Mouse (Mus musculus): ENCODE results near the gene Pitpna.

Gene Pitpna

DNA sequence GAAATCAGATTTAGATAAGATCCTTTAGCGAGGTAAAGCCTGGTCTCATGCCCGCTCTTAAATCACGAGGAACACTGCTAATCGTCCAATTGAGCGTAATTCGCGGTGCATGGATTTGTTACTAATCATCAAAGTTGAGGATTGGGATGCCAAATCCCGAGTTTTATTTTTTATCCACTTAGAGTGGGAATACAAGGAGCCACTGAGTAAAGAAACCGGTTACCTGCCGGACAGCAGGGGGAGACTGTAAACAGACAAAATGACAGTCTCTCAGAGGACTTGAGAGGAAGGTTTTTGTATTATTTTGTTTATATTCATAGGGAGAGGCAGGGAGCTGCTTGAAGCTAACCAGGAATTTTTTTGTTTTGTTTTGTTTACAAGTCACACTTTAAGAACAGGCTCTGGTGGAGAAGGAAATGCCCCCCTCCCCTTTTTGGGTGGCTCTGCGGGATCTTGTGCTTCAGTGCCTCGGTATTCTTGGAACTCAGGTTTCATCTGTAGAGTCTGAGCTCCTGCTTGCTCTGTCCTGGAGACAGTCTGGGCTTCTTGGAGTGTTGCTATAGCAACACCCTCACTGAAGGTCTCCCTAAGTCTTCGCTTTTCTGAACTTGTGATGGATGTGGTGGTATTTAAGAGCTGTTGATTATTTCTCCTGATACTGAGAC, 43.8 kb downstream of the Pitpna start:
- DNase-seq (ENCODE audit: low read depth, low spot score): no peak

DNA sequence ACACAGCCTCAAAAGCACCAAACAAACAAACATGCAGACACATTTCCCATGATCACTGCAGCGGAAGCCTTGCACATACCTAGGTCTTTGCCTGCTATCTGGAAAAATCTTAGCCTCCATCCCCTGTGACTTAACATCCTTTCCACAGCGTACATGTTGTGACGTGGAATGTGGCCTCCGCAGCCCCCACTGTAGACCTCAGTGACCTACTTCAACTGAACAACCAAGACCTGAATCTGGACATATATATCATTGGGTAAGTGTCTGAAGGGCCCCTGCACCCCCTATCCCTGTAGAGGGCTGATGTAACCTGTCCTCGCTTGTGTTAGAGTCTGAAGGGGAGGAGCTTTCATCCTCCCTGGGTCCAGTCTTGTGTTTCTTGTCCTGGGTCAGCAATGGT, 45.0 kb downstream of the Pitpna start:
- DNase-seq (ENCODE audit: low read depth, low spot score): no peak

DNA sequence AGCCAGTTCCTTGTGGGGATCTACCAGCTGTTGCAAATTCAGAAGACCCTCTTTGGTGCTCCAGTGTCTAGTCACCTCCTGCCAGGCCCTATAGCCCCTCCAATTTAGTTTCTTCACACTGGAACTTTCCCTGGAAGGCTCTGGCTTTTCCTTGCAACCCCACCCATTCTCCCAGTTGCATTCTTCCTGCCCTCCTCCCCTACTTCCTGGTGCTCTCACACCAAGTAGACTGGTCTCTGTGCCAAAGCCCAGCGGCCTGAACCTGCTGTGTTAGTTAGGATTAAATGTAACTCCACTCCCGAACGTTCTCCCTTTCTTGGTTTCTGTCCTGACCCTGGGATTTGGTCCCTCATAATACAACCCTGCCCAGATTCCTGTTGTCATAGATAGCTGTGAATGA, 46.9 kb downstream of the Pitpna start:
- DNase-seq (ENCODE audit: low read depth, low spot score): no peak

DNA sequence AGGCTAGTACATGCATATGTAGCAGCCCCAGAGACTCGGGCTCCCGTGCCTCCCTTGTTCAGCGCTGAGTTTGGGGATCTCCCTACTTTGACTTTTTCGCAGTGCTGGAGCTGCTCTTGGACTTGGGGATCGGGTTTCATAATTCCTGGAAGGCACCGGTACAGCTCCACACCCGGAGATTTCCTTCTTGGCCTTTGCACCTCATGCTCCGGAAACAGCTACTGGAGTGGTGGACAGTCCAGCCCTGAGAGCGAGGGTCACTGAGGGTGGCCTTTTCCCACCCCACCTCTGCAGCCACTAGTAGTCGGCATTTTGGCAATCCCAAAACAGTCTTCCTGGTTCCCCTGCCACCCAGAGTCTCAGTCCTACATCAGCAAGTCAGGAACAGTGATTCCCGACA, 47.4 kb downstream of the Pitpna start:
- no peak for DNase-seq (ENCODE audit: low read depth, low spot score)

DNA sequence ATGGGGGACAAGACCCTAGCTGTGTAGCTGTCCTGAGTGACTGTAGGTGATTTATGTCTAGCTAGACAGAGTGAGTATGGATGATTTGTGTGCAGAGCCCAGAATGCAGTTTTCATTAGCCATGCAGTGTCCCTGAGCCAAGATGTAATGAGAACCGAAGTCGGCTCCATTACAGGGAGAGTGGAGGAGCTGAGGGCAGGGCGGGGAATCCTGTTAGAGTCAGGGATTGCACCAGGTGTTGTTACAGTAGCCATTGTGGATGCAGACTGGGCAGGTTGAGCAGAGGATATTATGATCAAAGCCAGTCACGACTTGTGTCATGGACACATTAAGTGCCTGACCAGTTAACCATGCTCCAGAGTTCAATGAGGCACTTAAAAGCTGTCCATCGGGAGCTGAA, 55.4 kb downstream of the Pitpna start:
- no peak for DNase-seq (ENCODE audit: low read depth, low spot score)

DNA sequence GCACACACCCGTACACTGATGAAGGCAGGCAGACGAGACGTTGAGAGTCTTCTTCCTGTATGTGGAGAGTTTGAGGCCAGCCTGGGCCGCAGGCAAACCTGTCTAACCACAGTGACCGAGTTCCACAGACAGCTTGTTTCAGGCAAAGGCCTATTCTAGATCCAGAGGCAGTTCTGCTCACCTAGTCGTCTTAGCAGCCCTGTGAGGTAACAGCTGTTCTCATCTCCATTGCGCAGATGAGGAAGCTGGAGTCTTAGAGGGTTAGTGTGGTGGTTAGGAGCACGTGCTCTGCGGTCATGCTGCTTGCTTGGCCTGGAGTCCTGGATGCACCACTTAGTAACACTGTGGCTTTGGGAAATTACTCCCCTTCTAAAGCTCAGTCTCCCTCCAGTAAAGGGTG, 56.8 kb downstream of the Pitpna start:
- no peak for DNase-seq (ENCODE audit: low read depth, low spot score)

DNA sequence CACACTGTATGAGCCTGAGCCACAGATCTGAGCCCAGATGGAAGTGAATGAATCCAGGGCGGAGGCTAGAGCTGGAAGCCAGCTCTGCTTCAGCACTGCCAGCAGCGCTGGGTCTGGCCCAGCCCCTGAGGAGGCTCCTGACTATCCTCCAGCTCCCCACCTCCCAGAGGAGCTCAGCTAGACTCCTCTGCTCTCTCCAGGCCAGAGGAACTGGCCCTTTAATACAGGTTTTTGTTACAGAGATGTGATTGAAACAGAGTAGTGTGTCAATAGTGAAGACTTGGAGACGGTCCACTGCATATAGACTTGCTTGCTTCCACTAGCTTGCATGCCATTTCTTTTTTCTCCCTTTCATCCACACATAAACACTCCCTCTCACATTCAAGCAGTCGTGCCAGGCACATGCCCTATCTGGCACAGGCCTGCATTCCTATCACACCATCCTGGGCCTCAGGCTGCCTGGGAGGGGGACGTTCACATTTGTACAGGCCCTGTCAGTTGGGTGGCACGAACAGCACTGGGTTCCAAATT, 59.8 kb downstream of the Pitpna start:
- DNase-seq (ENCODE audit: low read depth, low spot score): no peak

DNA sequence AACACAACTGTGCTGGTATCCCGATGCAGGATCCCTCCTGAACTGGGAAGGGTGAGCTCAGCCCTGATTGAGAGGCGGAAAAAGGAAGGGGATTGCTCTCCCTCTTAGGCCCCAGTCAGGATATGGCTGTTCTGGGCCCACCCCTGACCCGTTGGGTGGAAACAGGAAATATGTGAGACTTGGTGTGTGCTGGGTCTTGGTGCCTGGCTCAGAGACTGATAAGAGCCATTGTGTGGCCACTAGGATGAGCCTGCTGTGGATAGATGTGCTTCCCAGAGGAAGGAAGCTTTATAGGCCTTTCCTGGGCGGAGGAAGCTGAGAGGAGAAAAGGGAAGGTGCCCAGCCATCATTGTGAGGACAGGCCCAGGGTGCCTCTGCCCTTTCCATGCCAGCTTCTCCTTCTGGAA, 61.3 kb downstream of the Pitpna start:
- no peak for DNase-seq (ENCODE audit: low read depth, low spot score)

DNA sequence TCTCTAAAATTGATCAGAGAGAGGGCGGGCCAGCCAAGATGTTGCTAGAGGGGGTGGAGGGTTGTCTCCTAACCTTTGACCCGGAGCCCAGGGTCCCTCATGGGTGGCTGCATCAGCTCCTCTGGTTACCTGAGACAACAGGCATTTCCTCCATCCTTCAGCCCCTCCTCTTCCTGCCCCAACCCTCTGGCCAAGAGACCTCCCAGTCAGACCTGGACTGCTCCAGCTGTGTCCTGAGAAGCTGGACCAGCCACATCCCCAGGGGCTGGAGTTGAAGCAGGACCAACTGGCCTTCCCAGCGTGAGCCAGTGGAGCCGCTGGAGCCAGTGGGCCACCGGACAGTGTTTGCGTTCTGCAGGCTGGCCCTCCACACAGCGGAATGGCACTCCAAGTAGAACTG, 62.4 kb downstream of the Pitpna start, which contains the start of gene Myo1c:
Gene Myo1c (plus strand): TSS at position 194 of the 400 bp plus-strand sequence.
- DNase-seq (ENCODE audit: low read depth, low spot score): no peak

DNA sequence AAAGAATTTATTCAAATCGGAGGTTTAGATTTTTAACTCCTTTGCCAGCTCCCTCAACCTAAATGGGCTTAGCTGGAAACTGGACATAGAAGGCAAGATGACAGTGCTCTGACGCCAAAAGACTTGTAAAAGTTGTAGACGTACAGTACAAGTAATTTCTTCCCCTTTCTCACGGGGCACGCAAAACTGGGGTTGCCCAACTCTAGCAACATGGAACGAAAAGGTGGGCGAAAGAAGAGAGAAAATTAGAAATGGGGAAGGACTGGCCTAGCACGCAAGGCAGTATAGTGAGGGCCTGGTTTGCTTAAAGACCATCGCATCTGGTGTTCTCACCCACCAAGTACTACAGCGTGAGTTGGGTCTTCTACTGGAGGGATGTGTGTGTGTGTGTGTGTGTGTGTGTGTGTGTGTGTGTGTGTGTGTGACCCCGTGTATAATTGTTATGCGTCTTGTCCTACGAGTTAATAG, 63.1 kb downstream of the Pitpna start:
- DNase-seq (ENCODE audit: low read depth, low spot score): no peak

DNA sequence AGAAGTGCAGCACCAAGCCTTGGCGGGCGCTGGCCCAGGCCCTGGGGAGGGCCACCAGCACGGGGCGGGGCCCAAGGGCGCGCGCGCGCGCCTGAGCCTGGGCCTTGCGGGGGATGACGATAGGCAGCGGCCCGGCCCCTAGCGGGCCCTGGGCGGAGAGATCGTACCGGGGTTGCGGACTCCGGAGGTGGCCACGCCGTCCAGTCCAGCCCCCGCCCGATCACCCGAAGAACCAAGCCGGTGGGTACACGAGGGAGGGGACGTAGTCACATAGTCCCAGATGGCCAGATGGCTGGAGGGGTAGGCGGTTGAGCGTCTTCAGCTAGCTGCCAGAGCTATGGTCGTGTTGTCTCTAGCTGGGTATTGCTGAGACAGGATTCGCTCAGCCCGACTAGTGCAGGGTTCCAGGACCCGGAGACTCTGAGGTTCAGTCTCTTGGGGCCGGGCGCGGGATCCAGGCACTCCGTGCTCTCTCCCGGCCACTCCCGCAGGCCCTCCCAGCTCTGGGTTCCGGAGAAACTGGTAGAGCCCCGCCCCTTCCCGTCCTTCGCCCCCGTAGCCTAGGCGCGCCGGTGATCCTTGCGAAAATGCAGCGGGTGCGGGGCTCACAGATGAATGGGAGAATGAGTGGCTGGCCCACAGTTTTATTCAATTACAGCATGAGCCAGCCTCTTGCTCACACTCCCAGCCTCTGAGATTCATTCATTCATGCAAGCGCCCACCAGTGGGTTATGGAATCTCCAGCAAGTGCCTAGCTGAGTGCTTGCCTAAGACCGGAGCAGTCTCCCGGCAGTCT, 63.7 kb downstream of the Pitpna start:
- DNase-seq (ENCODE audit: low read depth, low spot score): no peak

DNA sequence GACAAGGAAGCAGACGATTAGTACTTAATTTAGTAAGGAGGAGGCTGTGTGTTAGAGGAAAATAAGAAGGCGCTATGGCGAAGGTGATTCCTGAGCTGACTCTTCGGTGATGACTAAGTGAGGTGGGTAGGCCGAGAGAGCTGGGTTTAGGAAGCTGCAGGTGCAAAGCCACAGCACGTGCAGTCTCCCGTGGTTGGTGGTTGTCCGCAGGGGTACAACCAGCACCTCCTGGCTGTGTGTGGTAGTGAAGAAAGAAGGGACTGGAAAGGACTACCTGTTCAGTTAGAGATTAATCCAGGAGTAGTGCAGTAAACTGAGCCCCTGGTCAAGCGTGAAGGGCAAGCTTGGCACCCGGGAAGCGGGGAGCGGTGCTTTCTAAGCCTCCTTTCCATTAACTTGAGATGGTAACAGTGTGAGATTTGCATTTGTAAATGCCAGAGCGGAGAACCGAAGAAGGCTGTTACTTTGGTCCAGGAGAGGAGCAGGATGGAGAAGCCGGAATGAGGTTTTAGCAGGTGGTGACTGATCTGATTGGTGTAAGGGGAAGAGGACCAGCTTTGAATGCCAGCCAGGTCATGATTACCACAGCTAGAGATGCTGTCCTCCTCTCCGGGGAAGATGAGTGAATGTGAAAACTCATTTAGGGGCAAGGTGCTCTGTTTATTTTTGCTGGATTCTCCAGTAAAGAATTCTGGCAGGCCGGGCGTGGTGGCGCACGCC, 64.5 kb downstream of the Pitpna start:
- no peak for DNase-seq (ENCODE audit: low read depth, low spot score)

DNA sequence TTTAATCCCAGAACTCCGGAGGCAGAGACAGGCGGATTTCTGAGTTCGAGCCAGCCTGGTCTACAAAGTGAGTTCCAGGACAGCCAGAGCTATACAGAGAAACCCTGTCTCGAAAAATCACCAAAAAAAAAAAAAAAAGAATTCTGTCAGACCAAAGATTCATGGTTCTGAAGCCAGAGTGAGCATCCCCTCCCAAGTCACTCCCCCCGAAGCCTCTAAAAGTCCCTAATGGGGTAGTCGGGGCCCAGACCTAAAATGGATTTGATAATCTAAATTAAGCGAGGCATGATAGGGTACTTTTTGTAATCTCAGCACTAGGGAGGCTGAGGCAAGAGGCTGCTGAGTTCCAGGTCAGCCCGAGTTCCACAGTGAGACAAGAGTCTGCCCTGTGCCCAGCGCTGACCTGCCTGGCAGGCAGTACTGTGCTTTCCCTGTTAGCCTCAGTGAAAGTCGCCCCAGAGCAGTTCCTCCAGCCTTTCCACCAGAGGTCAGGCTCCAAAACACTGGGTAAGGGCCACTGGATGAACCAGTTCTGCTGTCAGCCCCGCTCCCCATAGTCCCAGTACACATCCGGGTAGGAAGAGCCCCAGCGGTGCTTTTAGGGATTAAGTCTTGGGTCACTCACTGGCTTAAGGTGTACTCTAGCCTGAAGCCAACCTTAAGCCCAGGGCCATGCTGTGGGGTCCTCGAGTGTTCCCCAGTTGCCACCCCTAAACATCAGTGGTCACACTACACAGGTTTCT, 65.2 kb downstream of the Pitpna start:
- DNase-seq (ENCODE audit: low read depth, low spot score): no peak

DNA sequence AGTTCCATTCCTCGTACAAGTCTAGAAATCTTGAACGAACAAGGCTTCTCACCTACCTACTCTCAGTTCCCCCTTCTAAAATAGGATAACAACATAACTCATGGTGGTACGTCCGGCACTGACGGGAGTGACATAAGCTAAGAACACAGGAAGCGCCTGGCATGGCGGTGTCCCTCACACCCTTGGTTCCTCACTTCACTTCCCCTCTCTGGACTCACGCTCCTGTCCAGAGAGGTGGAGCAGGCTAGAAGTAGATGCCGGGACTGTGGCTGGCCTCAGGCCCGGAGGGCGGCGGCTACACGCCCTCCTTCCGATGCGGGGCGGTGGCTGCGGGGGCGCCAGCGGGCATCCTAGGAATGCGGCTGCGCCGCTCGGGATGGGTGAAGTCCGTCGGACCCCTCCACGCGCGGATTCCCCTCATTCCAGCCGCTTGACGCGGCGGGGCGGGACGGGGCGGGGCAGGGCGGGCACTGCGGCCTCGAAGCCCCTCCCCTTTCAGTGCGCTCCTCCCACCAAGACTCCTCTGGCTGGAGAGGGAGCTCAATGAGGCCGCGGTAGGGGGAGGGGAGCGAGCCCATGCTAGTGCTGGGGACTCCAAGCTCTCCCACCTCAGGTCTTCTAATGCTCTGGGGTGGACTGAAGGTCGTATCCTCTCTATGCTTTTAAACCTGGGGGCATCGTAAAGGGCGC, 66.0 kb downstream of the Pitpna start:
- DNase-seq (ENCODE audit: low read depth, low spot score): peak; percentile 89

DNA sequence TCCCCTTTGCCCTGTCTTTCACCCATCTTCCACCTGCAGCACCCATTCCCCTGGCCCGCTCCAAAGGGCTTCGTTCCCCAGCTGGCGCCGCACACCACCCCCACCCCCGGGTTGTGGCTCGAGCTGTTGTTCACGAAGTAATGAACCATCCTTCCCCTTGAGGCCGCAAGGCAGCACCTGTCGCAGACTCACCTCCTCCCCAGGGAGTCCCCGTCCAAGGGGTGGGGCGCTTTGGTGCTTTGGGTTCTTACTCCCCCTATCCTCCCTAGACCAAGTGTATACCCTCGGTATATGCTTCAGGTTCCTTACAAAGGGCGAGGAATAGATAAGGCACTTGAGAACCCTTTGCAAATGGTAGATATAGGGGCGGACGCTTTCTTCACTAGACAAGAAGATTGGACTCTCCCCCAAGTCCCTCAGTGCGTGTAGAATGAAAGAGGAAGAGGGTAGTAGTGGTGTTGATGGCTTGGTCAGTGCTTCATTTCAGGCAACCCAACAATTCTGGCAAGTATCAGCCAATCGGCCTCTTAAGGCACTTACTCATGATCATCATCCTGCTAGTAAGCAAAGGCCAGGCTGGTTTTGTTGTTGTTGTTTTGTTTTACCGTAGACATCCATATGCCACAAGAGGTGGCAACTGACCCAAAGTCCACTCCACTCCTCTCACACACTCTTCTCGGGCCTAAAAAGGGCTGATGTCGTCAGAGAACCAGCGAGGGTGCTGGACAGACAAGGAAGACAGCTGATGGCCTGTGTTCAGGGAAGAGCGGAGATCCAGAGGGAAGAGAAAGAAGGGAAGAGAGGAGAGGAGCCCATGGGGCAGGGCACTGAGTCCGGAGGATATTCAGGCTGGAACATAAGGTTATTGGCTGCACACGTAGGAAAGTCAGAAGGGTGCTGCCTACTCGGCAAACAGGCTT, 66.8 kb downstream of the Pitpna start:
- no peak for DNase-seq (ENCODE audit: low read depth, low spot score)

DNA sequence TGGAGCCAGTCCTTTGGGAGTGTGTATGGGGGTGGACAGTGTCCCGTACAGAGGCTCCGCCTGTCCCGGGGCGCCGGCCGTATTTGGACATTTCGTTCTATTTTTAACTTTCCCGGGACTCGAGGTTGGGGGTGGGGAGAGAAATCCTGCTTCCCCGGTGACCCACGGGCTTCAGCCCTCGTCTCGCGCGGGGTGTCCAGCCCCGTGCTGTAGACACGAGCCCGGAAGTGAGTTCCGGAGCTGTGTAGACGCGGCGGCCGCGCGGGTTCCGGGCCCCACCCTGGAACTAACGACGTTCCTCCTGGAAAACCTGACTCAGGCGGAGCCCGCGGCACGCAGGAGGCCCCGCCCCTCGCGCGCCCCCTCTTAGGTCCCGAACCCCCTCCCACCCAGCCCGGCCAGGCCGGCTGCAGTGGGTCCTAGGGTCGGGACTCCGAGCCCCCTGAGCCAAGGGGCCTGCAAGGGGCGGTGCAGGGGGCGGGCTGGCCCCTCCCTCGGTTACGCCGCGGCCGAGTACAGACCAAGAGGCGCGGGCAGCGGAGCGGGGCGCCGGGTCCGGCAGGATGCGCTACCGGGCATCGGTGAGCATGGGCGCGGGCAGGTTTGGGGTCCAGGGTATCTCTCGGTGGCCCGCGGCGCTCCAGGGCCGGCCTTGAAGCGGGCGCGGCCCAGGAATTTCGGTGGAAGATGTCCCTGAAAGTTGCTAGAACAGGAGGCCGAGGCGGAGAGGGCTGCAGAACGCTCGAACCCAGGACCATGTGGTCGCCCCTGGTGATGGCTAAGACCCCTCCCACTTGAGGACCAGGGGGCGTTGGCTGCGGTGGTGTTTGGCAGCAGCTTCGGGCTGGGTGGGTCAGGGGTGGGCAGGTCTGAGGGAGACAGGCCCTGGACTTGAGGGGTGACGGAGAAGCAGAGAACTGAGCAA, 68.0 kb downstream of the Pitpna start:
- peak; percentile 51 for DNase-seq (ENCODE audit: low read depth, low spot score)

DNA sequence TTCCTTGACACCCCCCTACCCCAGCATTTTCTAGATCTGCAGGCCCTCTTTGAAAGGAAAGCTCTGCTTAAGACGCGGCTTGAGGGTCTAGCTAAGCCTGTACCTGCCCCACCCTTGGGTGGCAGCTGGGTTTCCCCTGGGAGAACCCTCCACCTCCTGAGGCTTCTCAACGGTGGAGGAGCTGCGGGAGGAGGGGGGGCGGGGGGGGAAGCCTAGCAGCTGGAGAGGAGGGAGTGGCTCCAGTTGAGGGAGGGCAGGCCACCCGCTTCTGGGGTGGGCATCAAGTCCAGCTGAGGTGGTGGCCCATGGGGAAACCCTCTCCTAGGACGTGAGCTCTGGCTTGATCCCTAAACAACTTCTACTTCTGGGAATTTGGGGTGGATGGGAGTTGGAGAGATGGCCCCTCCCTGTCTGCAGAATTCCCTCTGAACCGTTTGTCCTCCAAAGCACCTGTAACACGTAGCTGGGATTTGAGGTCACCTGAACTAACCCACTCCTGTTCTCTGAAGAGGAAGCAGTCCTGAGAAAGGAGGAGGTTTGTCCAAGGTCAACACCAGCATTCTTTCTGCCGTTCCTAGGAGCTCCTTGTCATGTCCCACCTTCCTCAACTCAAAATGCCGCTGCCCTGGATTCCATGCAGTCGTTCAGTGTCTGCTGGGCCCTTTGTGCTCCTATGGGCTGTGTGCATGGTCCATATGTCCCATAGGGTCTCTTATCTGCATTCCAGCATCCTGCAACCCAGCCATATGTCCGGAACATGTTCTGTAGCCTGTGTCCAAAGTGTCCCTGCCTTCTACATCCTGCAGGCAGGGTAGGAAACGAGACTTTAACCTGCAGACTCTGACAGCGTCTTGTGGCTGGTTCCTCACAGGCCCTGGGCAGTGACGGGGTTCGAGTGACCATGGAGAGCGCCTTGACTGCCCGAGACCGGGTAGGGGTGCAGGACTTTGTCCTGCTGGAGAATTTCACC, 69.0 kb downstream of the Pitpna start:
- no peak for DNase-seq (ENCODE audit: low read depth, low spot score)

DNA sequence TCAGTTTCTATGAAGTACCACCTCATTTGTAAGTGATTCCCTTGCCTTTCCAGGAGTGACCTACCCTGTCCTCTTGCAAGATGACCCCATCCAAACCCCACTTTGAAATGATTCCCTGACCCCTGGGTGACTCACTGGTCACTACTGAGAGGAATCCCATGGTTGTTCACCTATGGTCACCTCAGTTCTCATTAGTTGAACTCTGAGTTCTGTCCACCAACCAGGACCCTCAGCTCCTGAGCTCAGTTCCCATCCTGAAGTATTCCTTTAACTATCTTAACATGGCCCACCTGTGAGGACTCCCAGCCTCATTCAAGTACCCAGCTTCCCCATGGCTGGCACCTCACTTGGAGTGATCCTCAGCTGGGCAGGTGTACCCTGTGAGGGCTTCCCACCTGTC, 69.9 kb downstream of the Pitpna start:
- DNase-seq (ENCODE audit: low read depth, low spot score): no peak
